Mouse (Mus musculus) retina, postnatal 1 day (tissue): Measurements from ENCODE around the gene Vamp5.

Experiments
- DNase-seq: peaks from one replicate; pipeline ENCODE4 v3.0.0-alpha.2; 2012

The Vamp5 gene

GRCm38 (mm10) chr6:72380131-72380770 lies at the start of gene Vamp5:
Gene Vamp5, minus strand, starts transcription at chr6:72380468.
- DNase-seq: peak; percentile 70

GRCm38 (mm10) chr6:72429061-72429842 lies 49.0 kb upstream of the Vamp5 start:
- no peak for DNase-seq

GRCm38 (mm10) chr6:72428036-72428435 lies 47.8 kb upstream of the Vamp5 start:
- peak; percentile 86 for DNase-seq

- DNase-seq: no peak
These were observed 45.4 kb upstream of the Vamp5 start for GRCm38 (mm10) chr6:72425646-72426045.

- no peak for DNase-seq
These were observed 40.6 kb upstream of the Vamp5 start for GRCm38 (mm10) chr6:72420901-72421300.

GRCm38 (mm10) chr6:72419806-72420205 lies 39.5 kb upstream of the Vamp5 start:
- DNase-seq: no peak

GRCm38 (mm10) chr6:72418279-72418678 lies 38.0 kb upstream of the Vamp5 start:
- no peak for DNase-seq

GRCm38 (mm10) chr6:72415964-72416772 lies 35.9 kb upstream of the Vamp5 start:
- no peak for DNase-seq

GRCm38 (mm10) chr6:72415181-72415580 lies 34.9 kb upstream of the Vamp5 start:
- DNase-seq: no peak

- peak; percentile 97 for DNase-seq
These were observed 33.9 kb upstream of the Vamp5 start, which contains the start of gene Ggcx for GRCm38 (mm10) chr6:72414076-72414756. Gene Ggcx, plus strand, starts transcription at chr6:72414308.

GRCm38 (mm10) chr6:72410518-72410917 lies 30.2 kb upstream of the Vamp5 start:
- no peak for DNase-seq

- no peak for DNase-seq
These were observed 29.7 kb upstream of the Vamp5 start for GRCm38 (mm10) chr6:72410003-72410402.

GRCm38 (mm10) chr6:72409567-72409966 lies 29.3 kb upstream of the Vamp5 start:
- DNase-seq: peak; percentile 84

- DNase-seq: peak; percentile 90
These were observed 26.9 kb upstream of the Vamp5 start for GRCm38 (mm10) chr6:72407119-72407518.

GRCm38 (mm10) chr6:72405356-72405755 lies 25.1 kb upstream of the Vamp5 start:
- no peak for DNase-seq

GRCm38 (mm10) chr6:72401875-72402274 lies 21.6 kb upstream of the Vamp5 start:
- DNase-seq: peak; percentile 74

GRCm38 (mm10) chr6:72399967-72400366 lies 19.7 kb upstream of the Vamp5 start:
- DNase-seq: no peak

- no peak for DNase-seq
These were observed 16.6 kb upstream of the Vamp5 start for GRCm38 (mm10) chr6:72396837-72397251.

- no peak for DNase-seq
These were observed 12.1 kb upstream of the Vamp5 start for GRCm38 (mm10) chr6:72392341-72392740.

- DNase-seq: peak; percentile 20
These were observed 10.7 kb upstream of the Vamp5 start for GRCm38 (mm10) chr6:72390795-72391521.

- peak; percentile 63 for DNase-seq
These were observed 9.9 kb upstream of the Vamp5 start, which contains the start of gene Vamp8 for GRCm38 (mm10) chr6:72389941-72390771. Gene Vamp8, minus strand, starts transcription at chr6:72390703.
